9 mouse cellular contexts compared by ENCODE assay signal in genomic region chr3:108415831-108416223, GRCm38 (mm10). TPM values are rescaled to one million over a fixed set of nuclear protein-coding genes. Genes with fewer than 3 reads are reported as not detected.
A peak's percentile ranks its signal among the peaks of the same experiment; 100 is the strongest.
DNase-seq lines count a peak whose midpoint lies in the region; ATAC-seq and TF ChIP-seq lines count a peak whose summit lies in the region.
"Had no signal": no experiment of that assay in that cellular context is flagged by ENCODE, and none has a peak within 500 bp of the region (broad histone marks: within the 10 kb centered on the region; RNA-seq: fewer than 3 reads in every experiment).

No protein-coding gene starts in this region.

- no peak for TF ChIP-seq CTCF in embryonic fibroblast, embryonic 13.5 days (IDR thresholded peaks at IDR 0.05; ENCODE audit: borderline replicate concordance, insufficient read depth, low read length)

- under 1% methylated on average over 46 of the region's 48 CpGs for WGBS in heart, embryonic 11.5 days (ENCODE audit: insufficient replicate concordance)
- under 1% methylated on average over 43 of the region's 48 CpGs for WGBS in kidney, embryonic 14.5 days
- under 1% methylated on average over 47 of the region's 48 CpGs for WGBS in limb, embryonic 15.5 days
- WGBS in midbrain, embryonic 16.5 days = under 1% methylated on average over 48 of the region's 48 CpGs

- H3K4me3 ChIP-seq in embryonic fibroblast, embryonic 13.5 days (ENCODE audit: insufficient read depth, low read length) = peak overlapping the region; percentile 52
- H3K4me3 ChIP-seq in heart, embryonic 11.5 days (ENCODE audit: low read depth, low read length) = peak overlapping the region; percentile 72
- H3K4me3 ChIP-seq in kidney, embryonic 14.5 days (ENCODE audit: low read length) = peak overlapping the region; percentile 80
- H3K4me3 ChIP-seq in limb, embryonic 15.5 days = peak overlapping the region; percentile 79
- peak overlapping the region; percentile 92 for H3K4me3 ChIP-seq in midbrain, embryonic 16.5 days (ENCODE audit: low read depth, low read length)

- H3K36me3 ChIP-seq in heart, embryonic 11.5 days (ENCODE audit: control insufficient read depth, insufficient read depth, low read length) = peaks cover 3% of the 10 kb centered on the region; the same call in 1 of the 2 replicates
- peaks cover 22% of the 10 kb centered on the region for H3K36me3 ChIP-seq in kidney, embryonic 14.5 days (ENCODE audit: control insufficient read depth, insufficient read depth, low read length)
- H3K36me3 ChIP-seq in limb, embryonic 15.5 days = peaks cover 22% of the 10 kb centered on the region
- peaks cover 19% of the 10 kb centered on the region for H3K36me3 ChIP-seq in midbrain, embryonic 16.5 days (ENCODE audit: control insufficient read depth, insufficient read depth, low read length)

- no peak overlapping the region for H3K27ac ChIP-seq in embryonic fibroblast, embryonic 13.5 days (ENCODE audit: insufficient read depth, low read length)
- H3K27ac ChIP-seq in heart, embryonic 11.5 days (ENCODE audit: low read depth, low read length) = no peak overlapping the region
- peak overlapping the region; percentile 51; the same call in 1 of the 2 replicates for H3K27ac ChIP-seq in kidney, embryonic 14.5 days (ENCODE audit: low read depth, low read length)
- H3K27ac ChIP-seq in limb, embryonic 15.5 days = peak overlapping the region; percentile 47; the same call in 1 of the 2 replicates
- peak overlapping the region; percentile 94 for H3K27ac ChIP-seq in midbrain, embryonic 16.5 days (ENCODE audit: low read length)

- H3K27me3 ChIP-seq in heart, embryonic 11.5 days (ENCODE audit: control insufficient read depth, insufficient read depth, low read length) = peaks cover 21% of the 10 kb centered on the region
- peaks cover 8% of the 10 kb centered on the region; the same call in 1 of the 2 replicates for H3K27me3 ChIP-seq in kidney, embryonic 14.5 days (ENCODE audit: control insufficient read depth, insufficient read depth, low read length)
- H3K27me3 ChIP-seq in limb, embryonic 15.5 days = peaks cover 15% of the 10 kb centered on the region
- H3K27me3 ChIP-seq in midbrain, embryonic 16.5 days (ENCODE audit: control insufficient read depth, insufficient read depth, low read depth, low read length) = no peaks in the 10 kb centered on the region

- peak; percentile 39 to 59 for DNase-seq in urinary bladder, adult 18-20 months (ENCODE audit: low spot score in 2 of 2)
- DNase-seq in urinary bladder, postnatal 10 days (ENCODE audit: low spot score) = no peak
- peak; percentile 63 to 73 for DNase-seq in spleen, postnatal 36 days (ENCODE audit: low spot score in 2 of 2)

- peak overlapping the region; percentile 100 for H3K4me2 ChIP-seq in heart, embryonic 11.5 days
- peak overlapping the region; percentile 97 for H3K4me2 ChIP-seq in kidney, embryonic 14.5 days (replicated peaks; ENCODE audit: low read depth, low read length)
- H3K4me2 ChIP-seq in limb, embryonic 15.5 days = peak overlapping the region; percentile 98
- H3K4me2 ChIP-seq in midbrain, embryonic 16.5 days (ENCODE audit: low read length) = peak overlapping the region; percentile 93

- TF ChIP-seq POLR2A in embryonic fibroblast, embryonic 13.5 days (IDR thresholded peaks at IDR 0.05; ENCODE audit: low read depth, low read length) = no peak

- H3K9me3 ChIP-seq in heart, embryonic 11.5 days (replicated peaks; ENCODE audit: control insufficient read depth, low read length) = peaks cover 4% of the 10 kb centered on the region; the same call in 1 of the 2 replicates
- peaks cover 17% of the 10 kb centered on the region for H3K9me3 ChIP-seq in kidney, embryonic 14.5 days (ENCODE audit: control insufficient read depth, low read length)
- H3K9me3 ChIP-seq in limb, embryonic 15.5 days = 0 out of 2 replicates have a peak, but pooled peaks cover 13% of the 10 kb centered on the region
- peaks cover 3% of the 10 kb centered on the region; the same call in 1 of the 2 replicates for H3K9me3 ChIP-seq in midbrain, embryonic 16.5 days (replicated peaks; ENCODE audit: control insufficient read depth, low read length, poor library complexity, severe bottlenecking)

- no peaks in the 10 kb centered on the region for H3K4me1 ChIP-seq in embryonic fibroblast, embryonic 13.5 days (ENCODE audit: control insufficient read depth, insufficient read depth, low read length)
- H3K4me1 ChIP-seq in heart, embryonic 11.5 days (ENCODE audit: control insufficient read depth, insufficient read depth, low read length) = peaks cover 5% of the 10 kb centered on the region
- H3K4me1 ChIP-seq in kidney, embryonic 14.5 days (ENCODE audit: control insufficient read depth, insufficient read depth, low read length) = peaks cover 12% of the 10 kb centered on the region; the same call in 1 of the 2 replicates
- peaks cover 24% of the 10 kb centered on the region for H3K4me1 ChIP-seq in limb, embryonic 15.5 days
- H3K4me1 ChIP-seq in midbrain, embryonic 16.5 days (ENCODE audit: control insufficient read depth, insufficient read depth, low read length) = peaks cover 32% of the 10 kb centered on the region

- peak; percentile 62; the same call in 1 of the 2 replicates for ATAC-seq in heart, embryonic 11.5 days (replicated peaks; ENCODE audit: insufficient number of reproducible peaks, low FRiP score, low TSS enrichment)
- peak; percentile 63 for ATAC-seq in kidney, embryonic 14.5 days (ENCODE audit: low FRiP score, low TSS enrichment)
- peak; percentile 67; the same call in 1 of the 2 replicates for ATAC-seq in limb, embryonic 15.5 days (ENCODE audit: insufficient number of reproducible peaks, low FRiP score, low TSS enrichment, low read depth)
- peak; percentile 87 for ATAC-seq in midbrain, embryonic 16.5 days

- H3K9ac ChIP-seq in heart, embryonic 11.5 days (ENCODE audit: low read depth, low read length) = peak overlapping the region; percentile 72
- peak overlapping the region; percentile 82 for H3K9ac ChIP-seq in kidney, embryonic 14.5 days (ENCODE audit: low read depth, low read length)
- peak overlapping the region; percentile 64 for H3K9ac ChIP-seq in limb, embryonic 15.5 days
- peak overlapping the region; percentile 97 for H3K9ac ChIP-seq in midbrain, embryonic 16.5 days (ENCODE audit: low read depth, low read length)

RNA-seq across cellular contexts. Expression of gene Celsr2, which starts 0.5 kb away (rescaled TPM):
- polyA plus RNA-seq in embryonic fibroblast, embryonic 13.5 days (2011; ENCODE audit: insufficient read length, low read depth, missing spikeins) = 1.8 and 1.9 TPM in 2 replicates
- 3.1 and 3.7 TPM in 2 replicates for polyA plus RNA-seq in heart, embryonic 11.5 days (2014; fragmentation: Nextera tagmentation; extraction: Ambion mirVana)
- 22.1 and 27.9 TPM in 2 replicates for polyA plus RNA-seq in kidney, embryonic 14.5 days (2014; fragmentation: Nextera tagmentation; extraction: Ambion mirVana)
- 11.7 and 11.9 TPM in 2 replicates for polyA plus RNA-seq in limb, embryonic 15.5 days (2015; fragmentation: Nextera tagmentation; extraction: Ambion mirVana)
- polyA plus RNA-seq in midbrain, embryonic 16.5 days (2015; fragmentation: Nextera tagmentation; extraction: Ambion mirVana) = 27.9 and 33.2 TPM in 2 replicates
- polyA plus RNA-seq: C2C12 had no signal

RNA-seq across cellular contexts. Expression of gene Sars, which starts 29.2 kb away (rescaled TPM):
- polyA plus RNA-seq in embryonic fibroblast, embryonic 13.5 days (2011; ENCODE audit: insufficient read length, low read depth, missing spikeins) = 346 and 376 TPM in 2 replicates
- polyA plus RNA-seq in heart, embryonic 11.5 days (2014; fragmentation: Nextera tagmentation; extraction: Ambion mirVana) = 103 and 114 TPM in 2 replicates
- 106 and 120 TPM in 2 replicates for polyA plus RNA-seq in kidney, embryonic 14.5 days (2014; fragmentation: Nextera tagmentation; extraction: Ambion mirVana)
- 115 and 123 TPM in 2 replicates for polyA plus RNA-seq in limb, embryonic 15.5 days (2015; fragmentation: Nextera tagmentation; extraction: Ambion mirVana)
- 217 and 220 TPM in 2 replicates for polyA plus RNA-seq in midbrain, embryonic 16.5 days (2015; fragmentation: Nextera tagmentation; extraction: Ambion mirVana)

RNA-seq across cellular contexts. Expression of gene Psrc1, which starts 32.2 kb away (rescaled TPM):
- polyA plus RNA-seq in embryonic fibroblast, embryonic 13.5 days (2011; ENCODE audit: insufficient read length, low read depth, missing spikeins) = 149 and 152 TPM in 2 replicates
- 25.0 and 28.9 TPM in 2 replicates for polyA plus RNA-seq in heart, embryonic 11.5 days (2014; fragmentation: Nextera tagmentation; extraction: Ambion mirVana)
- 48.9 and 51.4 TPM in 2 replicates for polyA plus RNA-seq in kidney, embryonic 14.5 days (2014; fragmentation: Nextera tagmentation; extraction: Ambion mirVana)
- polyA plus RNA-seq in limb, embryonic 15.5 days (2015; fragmentation: Nextera tagmentation; extraction: Ambion mirVana) = 37.8 and 40.2 TPM in 2 replicates
- 3.9 and 5.2 TPM in 2 replicates for polyA plus RNA-seq in midbrain, embryonic 16.5 days (2015; fragmentation: Nextera tagmentation; extraction: Ambion mirVana)

RNA-seq across cellular contexts. Expression of gene Mybphl, which starts 51.1 kb away (rescaled TPM):
- not detected in 2 replicates for polyA plus RNA-seq in embryonic fibroblast, embryonic 13.5 days (2011; ENCODE audit: insufficient read length, low read depth, missing spikeins)
- 70.4 and 77.2 TPM in 2 replicates for polyA plus RNA-seq in heart, embryonic 11.5 days (2014; fragmentation: Nextera tagmentation; extraction: Ambion mirVana)
- polyA plus RNA-seq in kidney, embryonic 14.5 days (2014; fragmentation: Nextera tagmentation; extraction: Ambion mirVana) = not detected in 2 replicates
- not detected in 2 replicates for polyA plus RNA-seq in limb, embryonic 15.5 days (2015; fragmentation: Nextera tagmentation; extraction: Ambion mirVana)
- polyA plus RNA-seq in midbrain, embryonic 16.5 days (2015; fragmentation: Nextera tagmentation; extraction: Ambion mirVana) = not detected in 2 replicates
- polyA plus RNA-seq: C2C12 had no signal

Comparison
In these comparisons a context has a peak if more than half of its experiments do, and no peak if none do; other contexts are left out.
1. H3K27ac ChIP-seq: peak in kidney, embryonic 14.5 days (single experiment), limb, embryonic 15.5 days (single experiment) and midbrain, embryonic 16.5 days (single experiment); none in embryonic fibroblast, embryonic 13.5 days (single experiment) and heart, embryonic 11.5 days (single experiment).
2. Peak in every context shown above with its lines, with median percentiles within 50 percentile points of each other: H3K4me3 ChIP-seq, ATAC-seq, H3K4me2 ChIP-seq and H3K9ac ChIP-seq.